32 mouse cellular contexts compared by ENCODE assay signal in the genomic region with DNA sequence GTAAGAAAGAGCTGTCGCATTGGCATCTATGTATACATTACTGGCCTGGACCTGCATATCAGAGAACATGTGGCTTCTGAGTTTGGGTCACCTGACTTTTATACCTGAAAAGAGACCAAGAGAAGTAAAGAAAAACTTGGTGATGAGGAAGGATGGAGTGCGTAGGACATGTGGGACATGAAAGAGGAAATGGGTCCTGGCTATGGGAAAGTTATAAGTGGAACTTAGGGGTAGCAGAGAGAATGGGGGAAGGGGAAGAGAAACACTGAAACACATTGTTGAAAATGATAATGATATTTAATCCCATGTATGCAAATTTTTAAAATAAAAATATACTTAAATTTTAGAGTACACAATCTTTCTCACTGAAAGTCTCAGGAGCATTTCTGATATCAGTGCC.
"Had no signal": no experiment of that assay in that cellular context is flagged by ENCODE, and none has a peak within 500 bp of the region (broad histone marks: within the 10 kb centered on the region; RNA-seq: fewer than 3 reads in every experiment).

No protein-coding gene starts in this region.

- H3K27me3 ChIP-seq: limb, embryonic 12.5 days; limb, embryonic 13.5 days; limb, embryonic 15.5 days; liver, embryonic 12.5 days; liver, embryonic 13.5 days; liver, embryonic 15.5 days; lung, embryonic 15.5 days; megakaryocyte, embryonic 14.5 days; midbrain, embryonic 12.5 days; midbrain, embryonic 13.5 days; midbrain, embryonic 15.5 days had no signal

- H3K9ac ChIP-seq: limb, embryonic 12.5 days; limb, embryonic 13.5 days; limb, embryonic 15.5 days; liver, embryonic 12.5 days; liver, embryonic 13.5 days; liver, embryonic 14.5 days; liver, embryonic 15.5 days; liver, postnatal 0 days; lung, embryonic 14.5 days; lung, embryonic 15.5 days; midbrain, embryonic 12.5 days; midbrain, embryonic 13.5 days; midbrain, embryonic 15.5 days had no signal

- H3K4me3 ChIP-seq: left cerebral cortex, adult 2 months; limb, embryonic 10.5 days; limb, embryonic 12.5 days; limb, embryonic 13.5 days; limb, embryonic 15.5 days; liver, embryonic 12.5 days; liver, embryonic 13.5 days; liver, embryonic 15.5 days; lung, embryonic 15.5 days; megakaryocyte, embryonic 14.5 days; midbrain, embryonic 10.5 days; midbrain, embryonic 12.5 days; midbrain, embryonic 13.5 days; midbrain, embryonic 15.5 days; myocyte had no signal

- H3K4me1 ChIP-seq: limb, embryonic 10.5 days; liver, embryonic 12.5 days; liver, embryonic 13.5 days; liver, embryonic 15.5 days; midbrain, embryonic 10.5 days; midbrain, embryonic 13.5 days; midbrain, embryonic 15.5 days had no signal

- ATAC-seq: liver, embryonic 12.5 days; liver, postnatal 0 days; lung, postnatal 0 days; midbrain, embryonic 13.5 days; midbrain, embryonic 15.5 days; midbrain, embryonic 16.5 days had no signal

- H3K4me2 ChIP-seq: limb, embryonic 12.5 days; limb, embryonic 13.5 days; limb, embryonic 15.5 days; liver, embryonic 11.5 days; liver, embryonic 12.5 days; liver, embryonic 13.5 days; liver, embryonic 15.5 days; lung, embryonic 14.5 days; lung, embryonic 15.5 days; midbrain, embryonic 11.5 days; midbrain, embryonic 12.5 days; midbrain, embryonic 13.5 days; midbrain, embryonic 15.5 days had no signal

- H3K9me3 ChIP-seq: limb, embryonic 10.5 days; limb, embryonic 12.5 days; limb, embryonic 13.5 days; limb, embryonic 15.5 days; liver, embryonic 12.5 days; liver, embryonic 13.5 days; liver, embryonic 15.5 days; lung, embryonic 15.5 days; megakaryocyte, embryonic 14.5 days; midbrain, embryonic 10.5 days; midbrain, embryonic 12.5 days; midbrain, embryonic 13.5 days; midbrain, embryonic 15.5 days had no signal

- H3K36me3 ChIP-seq: limb, embryonic 10.5 days; limb, embryonic 12.5 days; limb, embryonic 13.5 days; limb, embryonic 15.5 days; liver, embryonic 12.5 days; liver, embryonic 13.5 days; liver, embryonic 15.5 days; lung, embryonic 15.5 days; midbrain, embryonic 10.5 days; midbrain, embryonic 12.5 days; midbrain, embryonic 13.5 days; midbrain, embryonic 15.5 days had no signal

- DNase-seq: left cerebral cortex, postnatal 4 days; liver; liver, embryonic 13.5 days; liver, postnatal 0 days; lung, adult 18-20 months; lung, adult 2 months; lung, embryonic 14.5 days; lung, postnatal 10 days; lung, postnatal 14 days; lung, postnatal 36 days; lung, postnatal 4 days; midbrain, embryonic 14.5 days had no signal

- H3K27ac ChIP-seq: left cerebral cortex, adult 2 months; limb, embryonic 10.5 days; limb, embryonic 12.5 days; limb, embryonic 13.5 days; limb, embryonic 15.5 days; liver, embryonic 12.5 days; liver, embryonic 13.5 days; liver, embryonic 14.5 days; liver, embryonic 15.5 days; lung, embryonic 15.5 days; macrophage; midbrain, embryonic 10.5 days; midbrain, embryonic 12.5 days; midbrain, embryonic 13.5 days; midbrain, embryonic 15.5 days had no signal
